Mouse (Mus musculus): ENCODE data around the gene Ap3b2. TPM values are rescaled to one million over a fixed set of nuclear protein-coding genes. Genes with fewer than 3 reads are reported as not detected.
"Not testable (repeated sequence)": the region's sequence is repeated elsewhere in the genome, so short reads cannot be mapped to it uniquely, and the experiment has no call there.

Ap3b2 gene
- total RNA-seq (2021), result 9.3 and 13.1 TPM in 2 replicates
- long read RNA-seq, transcript Ap3b2-201 (26 exons, 3,804 nt), result major isoform, 8 of 12 reads
- long read RNA-seq, partial matches to known transcripts, result 2 of 12 reads
- long read RNA-seq, other reads (novel, unspliced or antisense), result 2 of 12 reads

DNA sequence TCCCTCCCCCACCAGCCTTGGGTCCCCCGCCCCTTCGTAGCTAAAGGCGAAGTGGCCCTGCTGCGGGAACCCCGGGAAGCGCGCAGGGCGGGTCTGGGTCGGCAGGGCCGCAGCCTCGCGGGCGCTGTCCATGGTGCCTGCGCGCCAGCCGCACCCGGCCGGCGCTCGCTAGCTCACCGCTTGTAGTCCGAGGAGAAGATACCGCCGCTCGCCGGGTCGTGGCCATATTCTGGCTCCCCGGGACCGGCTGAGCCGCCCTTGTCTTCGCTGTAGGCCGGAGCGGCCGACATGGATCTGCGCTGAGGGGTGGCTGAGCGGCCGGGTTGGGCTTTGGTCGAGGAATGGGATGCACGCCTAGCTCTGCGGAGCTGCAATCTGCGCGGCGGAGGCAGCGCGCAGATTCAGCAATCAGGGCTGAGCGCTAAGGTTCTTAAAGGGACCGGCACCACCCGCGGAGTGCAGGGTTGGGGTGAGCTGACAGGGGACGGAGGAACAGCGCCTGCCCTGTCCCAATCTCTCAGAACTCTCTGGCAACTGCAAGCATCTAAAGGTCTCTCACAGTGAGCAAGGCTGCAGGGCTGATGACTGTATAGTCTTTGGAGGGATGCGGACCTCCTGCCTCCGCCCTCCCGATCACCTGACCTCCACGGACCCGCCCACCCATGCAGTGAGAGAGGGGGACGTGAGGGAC, at the start of gene Ap3b2:
Ap3b2 (minus strand) TSS at position 595 of the 691 bp plus-strand sequence.
- DNase-seq, result peak; percentile 74

DNA sequence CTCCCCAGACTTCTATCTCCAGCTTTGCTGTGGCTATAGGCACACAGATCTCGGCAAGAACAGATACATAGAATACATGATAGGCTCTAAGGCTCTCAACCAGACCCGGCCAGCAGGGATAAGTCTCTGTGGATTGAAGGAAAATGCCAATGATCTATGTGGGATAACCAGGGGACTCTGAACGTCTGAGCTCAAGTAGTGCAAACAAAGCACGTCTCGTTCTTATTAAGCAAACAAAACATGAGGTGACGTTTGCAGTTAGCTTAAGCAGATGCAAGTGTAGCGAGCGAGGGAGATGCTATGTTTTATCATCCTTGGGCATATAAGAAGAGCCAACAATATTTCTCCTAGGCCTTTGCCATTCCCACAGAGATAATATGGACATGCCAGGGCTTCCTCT, 49.2 kb upstream of the Ap3b2 start:
- no peak for DNase-seq

DNA sequence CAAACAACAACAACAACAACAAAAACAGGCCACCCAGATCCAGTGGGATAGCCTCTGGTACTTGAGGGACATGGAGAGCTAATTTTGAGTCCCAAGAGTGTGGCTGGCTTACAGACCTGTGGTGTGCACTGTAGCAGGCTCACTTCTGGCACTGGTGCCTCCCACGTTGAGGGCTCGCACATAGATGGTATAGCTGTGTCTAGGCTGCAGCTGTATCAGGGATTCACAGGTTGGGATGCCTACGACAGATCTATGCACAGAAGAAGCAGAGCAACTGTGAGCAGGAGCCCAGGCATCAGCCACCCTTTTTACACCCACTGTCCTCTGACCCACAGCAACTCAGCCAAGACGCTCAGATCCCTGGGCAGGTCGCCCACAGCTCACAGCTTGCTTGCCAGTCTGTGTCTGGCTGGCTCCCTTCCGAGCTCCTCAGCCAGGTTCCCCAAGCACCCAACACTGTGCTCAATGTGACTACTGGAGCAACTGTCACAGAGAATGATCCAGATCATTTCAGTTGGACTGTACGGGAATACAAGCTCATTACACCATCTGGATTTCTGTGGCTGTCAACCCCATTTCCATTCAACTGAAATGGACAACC, 48.3 kb upstream of the Ap3b2 start:
- peak; percentile 51 for DNase-seq

DNA sequence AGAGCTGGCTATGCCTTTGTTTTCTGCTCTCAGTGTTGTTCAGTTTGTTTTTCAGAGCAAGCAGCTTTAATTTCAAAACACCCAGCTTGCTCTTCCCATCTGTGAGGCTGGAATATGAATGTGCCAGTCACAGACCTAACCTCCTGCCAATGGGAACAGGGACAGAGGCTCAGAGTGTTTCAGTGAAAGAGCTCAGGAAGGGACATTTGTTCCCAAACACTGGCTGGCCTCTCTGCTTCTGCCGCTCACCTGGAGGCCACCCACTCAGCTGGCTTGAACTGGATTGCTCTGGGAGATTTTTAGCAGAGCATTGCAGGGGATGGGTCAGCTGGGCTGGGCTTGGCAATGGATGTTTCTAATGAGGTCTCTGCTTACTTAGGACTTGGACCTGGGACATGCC, 47.3 kb upstream of the Ap3b2 start:
- DNase-seq, result no peak

DNA sequence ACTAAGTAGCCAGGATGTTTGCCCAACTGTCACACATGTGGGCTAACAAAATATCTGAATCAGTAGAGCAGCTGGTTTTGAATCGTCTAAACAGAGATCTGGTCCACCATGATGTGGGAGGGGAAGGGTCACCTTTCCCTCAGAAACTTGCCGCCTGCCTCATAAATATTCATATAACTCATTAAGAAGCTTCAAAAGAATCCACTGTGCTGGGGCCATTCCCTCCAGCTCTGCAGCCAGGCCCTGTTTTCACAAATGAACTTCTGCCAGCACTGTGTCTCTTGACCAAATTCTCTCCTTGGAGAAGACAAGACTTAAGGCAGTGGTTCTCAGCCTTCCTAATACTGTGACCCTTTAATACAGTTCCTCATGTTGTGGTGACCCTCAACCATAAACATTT, 45.8 kb upstream of the Ap3b2 start:
- no peak for DNase-seq

DNA sequence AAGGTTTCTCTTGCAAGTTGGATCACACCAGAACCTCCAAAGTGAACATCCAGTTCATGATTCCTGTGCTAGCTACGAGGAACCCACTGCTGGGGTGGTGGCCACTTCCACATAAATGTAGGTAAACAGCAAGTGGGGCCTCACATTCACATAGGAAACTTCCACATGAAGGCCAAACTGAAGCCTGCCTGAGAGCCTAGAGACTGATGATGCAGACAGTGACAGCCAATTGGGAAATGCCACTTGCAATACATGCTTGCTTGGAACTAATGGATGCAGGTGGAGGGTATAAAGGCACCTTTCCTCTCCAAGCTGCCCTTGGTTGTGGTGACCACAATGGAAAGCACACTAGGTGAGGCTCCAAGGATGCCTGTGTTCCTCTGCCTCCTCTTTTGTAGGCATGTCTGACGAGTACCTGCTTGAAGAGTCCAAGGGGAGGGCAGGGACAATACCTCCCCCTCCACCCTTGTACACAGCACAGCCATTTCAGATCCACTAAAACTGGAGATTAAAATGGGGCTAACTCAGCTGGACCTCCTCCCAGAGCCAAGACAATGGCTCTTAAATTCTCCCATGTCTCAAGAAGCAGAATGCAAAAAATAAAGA, 44.4 kb upstream of the Ap3b2 start:
- DNase-seq, result no peak

DNA sequence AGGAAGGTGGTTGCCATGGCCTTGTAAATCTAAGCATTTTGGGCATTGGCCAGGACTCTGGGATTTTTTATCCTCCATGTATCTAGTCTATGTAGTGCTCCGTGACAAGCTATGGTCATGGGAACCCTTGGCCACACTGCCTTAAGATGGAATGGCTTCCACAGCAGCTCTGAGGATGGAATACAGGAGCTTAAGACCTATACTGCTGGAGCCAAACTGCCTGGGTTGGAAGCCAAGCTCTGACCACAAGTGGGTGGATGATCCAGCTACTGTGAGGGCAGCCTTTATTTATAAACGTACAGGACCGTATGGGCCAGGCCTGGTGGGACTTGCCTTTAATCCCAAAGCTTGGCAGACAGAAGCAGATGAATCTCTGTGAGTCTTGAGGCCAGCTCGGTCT, 42.8 kb upstream of the Ap3b2 start:
- DNase-seq, result no peak

DNA sequence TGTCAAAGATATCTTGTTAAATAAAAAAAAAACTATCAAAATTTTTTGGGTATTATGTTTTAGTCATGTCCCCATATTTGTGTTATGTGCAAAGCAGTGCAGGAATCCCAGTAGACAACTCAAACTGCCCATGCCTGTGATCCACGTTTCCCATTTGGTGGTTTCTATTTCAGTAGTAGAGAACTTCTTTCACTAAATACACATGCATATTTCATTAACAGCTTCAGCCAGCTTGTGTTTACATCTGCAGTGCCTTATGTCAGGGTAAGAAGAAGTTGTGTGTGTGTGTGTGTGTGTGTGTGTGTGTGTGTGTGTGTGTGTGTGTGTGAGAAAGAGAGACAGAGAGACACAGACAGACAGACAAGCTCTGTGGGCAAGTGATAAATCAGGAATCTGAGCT, 37.7 kb upstream of the Ap3b2 start:
- no peak for DNase-seq

DNA sequence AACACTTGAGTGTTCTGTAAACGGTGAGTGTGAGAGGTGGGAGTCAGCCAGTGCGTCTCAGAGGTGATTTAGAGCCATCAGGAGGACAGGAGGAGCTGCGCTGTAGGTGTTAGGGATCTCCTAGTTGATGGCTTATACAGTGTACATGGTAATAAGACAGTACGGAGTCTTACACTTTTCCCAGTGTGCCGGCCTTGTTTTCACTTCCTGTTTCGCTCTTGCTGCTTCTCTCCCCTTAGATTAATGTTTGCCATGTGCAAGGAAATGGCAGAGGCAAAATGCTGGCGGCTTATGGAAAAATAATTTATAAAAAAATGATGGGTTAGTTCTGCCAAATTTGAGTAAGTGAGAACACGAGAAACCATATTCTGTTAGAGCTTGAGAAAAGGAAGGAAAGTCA, 35.2 kb upstream of the Ap3b2 start:
- no peak for DNase-seq

DNA sequence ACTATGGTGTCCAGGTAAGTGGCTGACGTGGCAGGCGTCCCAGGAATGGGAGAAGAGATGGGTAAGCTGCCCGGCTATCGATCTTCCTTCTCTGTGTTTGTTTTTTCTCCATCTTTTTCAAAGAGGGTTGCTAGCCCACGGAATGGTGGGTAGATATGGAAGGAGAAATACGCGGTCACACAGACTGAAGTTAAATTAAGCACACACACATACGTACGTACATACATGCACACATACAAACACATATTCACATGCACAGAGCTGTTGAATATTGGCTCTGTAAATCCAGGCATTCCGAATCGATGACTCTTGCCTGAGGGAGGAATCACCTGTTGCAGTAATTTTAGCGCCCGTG, 29.9 kb upstream of the Ap3b2 start:
- DNase-seq, result no peak

DNA sequence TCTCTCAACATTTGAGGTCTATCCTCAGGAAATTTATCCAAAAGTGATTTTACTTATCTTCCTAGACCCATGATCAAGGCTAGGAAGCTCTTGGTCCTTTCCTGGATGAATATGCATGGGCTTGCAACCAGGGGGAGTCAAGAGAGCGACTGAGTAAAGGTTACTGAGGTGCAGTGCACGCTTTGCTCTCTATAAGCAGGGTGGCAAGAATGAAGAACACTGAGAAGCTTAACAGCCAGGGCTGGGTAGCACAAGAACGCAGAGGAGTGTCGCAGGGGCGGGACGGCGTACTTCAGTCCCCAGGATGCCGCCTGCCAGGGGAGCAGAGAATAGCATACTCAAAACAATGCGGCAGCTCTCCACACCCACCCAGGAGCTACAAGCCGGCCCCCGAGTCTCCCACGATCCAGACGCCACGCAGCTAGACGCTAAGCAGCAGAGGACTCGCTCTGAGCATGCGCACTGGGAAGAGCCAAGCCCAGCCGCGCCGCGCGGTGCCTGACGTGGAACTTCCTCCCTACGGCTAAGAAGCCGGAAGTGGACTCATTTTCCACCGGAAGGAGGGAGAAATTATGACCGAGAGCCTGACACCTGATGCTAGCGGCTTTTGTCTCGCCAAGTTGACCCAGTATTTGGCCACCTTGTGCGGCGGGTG, 29.4 kb upstream of the Ap3b2 start:
- peak; percentile 87 for DNase-seq

DNA sequence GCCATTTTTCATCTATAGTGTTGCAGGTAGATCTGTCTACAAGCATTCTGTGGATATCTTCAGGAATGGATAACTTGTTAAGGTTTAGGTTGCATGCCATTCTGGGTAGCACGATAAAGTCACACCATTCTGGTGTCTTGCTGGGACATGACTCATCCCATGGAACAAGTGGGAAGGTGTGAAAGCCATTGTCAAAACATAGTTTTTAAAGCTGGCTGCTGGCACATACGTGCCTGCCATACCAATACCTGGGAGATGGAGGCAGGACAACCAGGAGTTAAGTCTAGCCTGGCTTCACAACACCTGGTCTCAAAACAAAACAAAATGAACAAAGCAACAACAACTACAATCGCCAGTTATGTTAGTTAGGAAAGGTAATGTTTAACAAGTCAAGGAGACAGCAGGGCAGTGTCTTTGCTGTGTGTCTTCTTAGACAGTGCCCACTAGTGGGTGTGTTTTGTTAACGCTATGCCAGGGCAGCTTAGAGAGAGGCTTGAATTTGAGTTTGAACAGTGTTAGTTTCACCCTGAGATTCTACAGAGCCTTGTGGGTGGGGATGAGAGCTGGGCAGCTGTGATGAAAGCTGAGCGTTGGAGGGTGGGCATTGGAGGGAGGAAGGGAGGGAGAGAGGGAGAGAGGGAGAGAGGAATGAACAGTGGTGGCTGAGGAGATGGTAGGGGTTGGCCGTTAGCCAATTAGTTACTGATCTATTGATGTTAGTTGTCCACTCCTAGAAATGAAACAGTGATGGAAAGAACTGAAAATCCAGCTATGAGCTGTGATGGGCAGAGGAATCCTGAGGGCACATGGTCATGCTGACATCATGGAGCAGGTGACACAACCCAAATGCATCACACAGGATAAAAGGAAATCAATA, 22.7 kb upstream of the Ap3b2 start:
- DNase-seq, result no peak

DNA sequence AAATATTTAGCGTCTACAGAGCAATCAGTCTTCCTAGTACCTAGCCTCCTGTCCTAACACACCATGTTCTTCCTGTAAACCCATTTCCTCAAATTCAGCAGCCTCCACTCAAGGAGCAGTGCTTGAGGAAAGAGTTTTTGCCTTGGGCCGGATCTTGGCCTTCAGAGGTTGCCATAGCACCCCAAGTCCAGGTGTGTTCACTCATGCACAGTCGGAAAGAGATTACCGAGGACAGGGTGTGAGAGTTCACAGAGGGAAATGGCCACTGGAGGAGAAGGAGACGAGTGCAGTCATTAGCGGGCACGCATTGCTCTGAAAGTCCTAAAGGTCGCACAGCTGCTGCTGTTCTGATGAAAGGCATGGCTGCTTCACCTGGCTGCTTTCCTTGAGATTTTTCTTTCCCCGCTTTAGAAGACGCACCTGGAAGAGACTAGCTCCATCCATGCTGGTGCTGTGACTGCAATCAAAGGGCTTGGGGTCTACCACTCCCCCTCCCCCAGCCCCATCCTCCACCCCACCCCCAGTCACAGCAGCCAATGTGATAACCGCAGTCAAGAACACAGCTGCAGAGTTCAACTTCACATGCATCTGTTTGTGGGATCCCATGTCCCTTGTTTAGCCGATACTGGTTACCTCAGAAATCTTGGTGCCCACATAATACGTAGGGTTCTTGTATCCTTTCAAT, 21.3 kb upstream of the Ap3b2 start:
- no peak for DNase-seq

DNA sequence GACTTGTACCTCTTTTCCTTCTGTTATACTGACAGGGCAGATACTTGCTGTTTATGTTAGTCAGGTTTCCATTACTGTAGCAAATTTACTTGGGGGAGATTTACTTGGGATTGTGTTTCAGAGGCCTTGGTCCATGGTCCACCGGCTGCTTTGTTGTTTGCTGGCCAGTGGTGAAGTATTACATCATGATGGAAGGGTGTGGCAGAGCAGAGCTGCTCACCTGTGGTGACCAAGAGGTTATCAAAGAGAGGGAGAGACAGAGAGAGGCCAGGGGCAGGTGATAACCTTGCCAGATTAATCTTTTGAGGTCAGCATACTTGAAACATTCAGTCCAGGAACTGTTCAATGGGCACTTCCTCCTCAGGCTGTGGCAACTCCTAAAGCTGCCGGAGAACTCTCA, 7.3 kb upstream of the Ap3b2 start:
- DNase-seq, result no peak

DNA sequence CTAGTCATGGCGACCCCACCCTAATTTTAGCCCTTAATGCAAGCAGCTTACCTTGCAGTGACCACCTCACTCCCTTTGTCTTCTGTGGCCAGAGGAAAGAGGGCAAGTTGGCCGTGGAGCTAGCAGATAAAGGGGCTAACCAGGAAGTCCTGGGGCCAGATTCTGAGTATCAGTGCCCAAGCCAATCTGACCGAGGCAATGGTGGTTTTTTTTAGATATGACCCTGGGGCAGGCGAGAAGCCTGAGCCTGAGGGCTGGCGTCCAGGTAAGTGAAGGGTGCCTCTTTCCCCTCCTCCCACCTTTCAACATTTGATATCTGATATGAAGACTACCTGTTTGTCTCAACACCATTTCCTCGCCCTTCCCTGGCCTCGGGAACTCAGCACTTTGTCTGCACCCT, 4.5 kb upstream of the Ap3b2 start, which contains the start of gene BC048679:
BC048679 (minus strand) TSS at position 101 of the 400 bp plus-strand sequence.
- no peak for DNase-seq

DNA sequence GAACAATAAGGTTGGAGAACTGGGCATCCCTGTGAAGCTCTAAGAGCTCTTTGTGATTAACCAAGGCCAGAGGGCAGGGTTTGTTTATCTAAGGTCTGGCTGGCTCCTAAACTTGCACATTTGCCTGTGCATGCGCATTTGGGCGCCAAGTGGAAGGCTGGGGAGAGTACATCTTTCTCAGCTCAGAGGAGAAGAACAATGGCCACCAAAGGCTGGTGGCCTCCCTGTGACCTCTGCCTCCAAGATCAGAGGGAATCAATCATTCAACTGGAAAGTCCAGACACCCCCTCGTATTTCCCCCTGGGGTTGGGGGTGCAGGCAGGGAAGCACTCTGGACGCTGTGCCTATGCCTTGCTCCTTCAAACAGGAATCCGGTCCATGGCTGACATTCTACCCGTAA, 3.4 kb upstream of the Ap3b2 start:
- no peak for DNase-seq

DNA sequence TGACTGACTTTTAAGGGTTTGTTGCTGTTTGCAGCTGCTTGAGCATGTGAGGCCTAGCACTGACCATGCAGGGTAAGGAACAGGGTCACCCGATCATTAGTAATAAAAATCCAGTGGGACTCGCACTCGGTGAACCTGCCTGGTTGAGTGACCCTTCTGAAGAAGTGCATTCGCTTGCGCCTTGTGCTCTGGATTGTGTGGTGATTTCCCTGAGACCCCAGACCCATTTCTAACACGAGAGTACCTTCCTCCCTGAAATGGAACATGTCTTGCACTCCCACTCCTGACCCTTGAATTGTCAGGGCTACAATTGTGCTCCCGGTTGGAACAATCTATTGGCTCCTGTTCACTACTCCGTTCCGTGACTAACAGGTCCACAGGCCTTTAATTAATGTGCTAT, 1.1 kb downstream of the Ap3b2 start:
- no peak for DNase-seq

DNA sequence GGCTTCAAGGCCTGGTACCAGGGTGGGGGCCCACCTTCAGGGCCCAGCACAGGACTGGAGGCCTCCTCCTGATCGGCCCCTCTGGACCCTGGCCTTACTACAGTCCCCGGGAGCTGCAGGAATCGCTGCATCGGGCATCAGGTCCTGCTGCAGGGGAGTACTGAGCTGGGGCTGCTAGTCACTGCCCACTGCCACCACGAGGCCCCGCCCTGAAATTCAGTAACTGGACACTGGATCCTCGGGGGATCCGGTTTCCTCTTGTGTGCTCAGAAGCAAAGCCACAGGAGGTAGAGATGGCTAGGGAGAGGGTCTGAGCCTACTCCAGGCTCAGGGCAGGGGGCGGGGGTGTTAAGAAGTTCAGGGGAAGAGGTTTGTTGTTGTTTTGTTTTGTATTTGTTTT, 4.1 kb downstream of the Ap3b2 start:
- no peak for DNase-seq

DNA sequence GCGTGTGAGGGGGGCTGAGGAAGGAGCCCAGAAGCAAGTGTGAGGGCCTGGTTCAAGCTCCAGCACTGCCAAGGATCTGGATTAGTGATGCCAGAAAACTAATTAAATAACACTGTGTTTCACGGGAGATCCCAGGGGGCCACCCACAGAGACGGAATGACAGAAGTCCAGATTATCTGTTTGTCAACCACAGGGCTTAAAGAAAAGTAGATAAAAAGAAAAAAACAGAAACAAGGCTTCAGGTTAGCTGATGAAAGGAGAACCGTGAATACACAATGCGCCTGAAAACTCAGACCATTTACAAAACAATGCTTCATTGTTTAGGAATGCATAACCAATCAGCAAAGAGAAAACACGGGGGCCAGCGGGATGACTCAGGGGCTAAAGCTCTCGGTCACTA, 12.9 kb downstream of the Ap3b2 start:
- no peak for DNase-seq

DNA sequence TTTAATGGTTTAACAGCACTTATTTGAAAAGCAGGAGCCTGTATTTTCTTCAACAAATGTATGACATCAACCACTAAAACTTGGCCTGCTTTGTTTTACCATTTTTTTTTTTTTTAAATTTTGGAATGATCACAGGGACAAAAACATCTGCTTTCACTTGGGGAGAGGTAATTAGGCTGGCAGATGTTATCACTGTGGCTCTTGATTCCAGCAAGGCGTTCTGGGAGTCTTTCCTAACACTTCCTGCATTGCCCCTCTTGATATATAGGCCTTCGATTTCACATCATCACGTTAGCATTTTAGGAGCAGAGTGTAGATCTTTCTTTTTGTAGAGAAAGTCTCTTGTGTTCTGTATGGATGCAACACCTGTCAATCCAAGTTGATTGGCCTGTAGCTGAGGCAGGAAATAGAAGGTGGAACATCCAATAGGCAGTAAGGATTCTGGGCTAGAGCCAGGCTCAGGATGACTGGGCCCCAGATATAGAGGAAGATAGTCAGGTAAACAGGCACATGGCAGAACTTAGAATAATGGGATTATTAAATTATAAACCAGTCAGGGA, 14.1 kb downstream of the Ap3b2 start:
- no peak for DNase-seq

DNA sequence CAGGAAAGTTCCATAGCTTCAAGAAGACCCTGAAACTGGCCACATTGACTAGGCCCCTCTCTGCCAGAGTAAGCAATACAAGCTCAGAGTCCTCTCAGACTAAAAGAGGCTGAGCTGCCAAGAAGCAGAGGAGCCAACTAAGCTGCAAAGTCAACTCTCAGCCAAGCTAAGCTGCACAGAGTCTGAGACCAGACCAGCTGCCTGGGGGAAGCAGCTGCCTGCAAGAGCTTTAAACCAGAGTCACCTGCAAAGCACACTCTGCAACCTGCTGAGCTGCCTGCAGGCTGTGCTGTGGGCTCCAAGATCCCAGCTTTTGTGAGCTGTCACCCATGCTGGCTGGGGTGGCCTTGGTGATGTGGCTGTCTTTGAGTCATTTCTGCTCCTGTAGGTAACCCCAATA, 15.5 kb downstream of the Ap3b2 start:
- DNase-seq, result not testable (repeated sequence)

Measured in adrenal gland, postnatal 25 days (tissue).